Mouse (Mus musculus) erythroblast, embryonic 14.5 days (primary cell): ENCODE measurements around the gene Gtsf2. TPM values are rescaled to one million over a fixed set of nuclear protein-coding genes. Genes with fewer than 3 reads are reported as not detected.

ENCODE experiments used
- H3K27me3 ChIP-seq: 2 replicates; pipeline ENCODE4 v1.6.1; 2012; ENCODE audit warnings: inconsistent platforms; ENCODE audit not compliant: control insufficient read depth
- H3K36me3 ChIP-seq: 2 replicates; pipeline ENCODE4 v1.6.1; 2012; ENCODE audit warnings: mild to moderate bottlenecking, inconsistent platforms; ENCODE audit not compliant: control insufficient read depth
- H3K4me1 ChIP-seq: 2 replicates; pipeline ENCODE4 v1.6.1; 2012; ENCODE audit warnings: inconsistent platforms; ENCODE audit not compliant: control insufficient read depth
- H3K4me3 ChIP-seq: replicated peaks from 2 replicates; pipeline ENCODE3; 2012; ENCODE audit warnings: moderate library complexity, mild to moderate bottlenecking, inconsistent platforms
- H3K9me3 ChIP-seq: 2 replicates; pipeline ENCODE4 v1.6.1; 2012; ENCODE audit warnings: low read length, inconsistent platforms, mixed read lengths; ENCODE audit not compliant: control insufficient read depth
- GATA1 ChIP-seq: IDR thresholded peaks from 2 replicates; pipeline ENCODE4 v1.6.1; 2012; ENCODE audit warnings: low read length, inconsistent platforms, mixed read lengths
- TAL1 ChIP-seq: IDR thresholded peaks from 3 replicates; pipeline ENCODE4 v1.6.1; 2012; ENCODE audit warnings: low read length, inconsistent platforms, mixed read lengths
- polyA plus RNA-seq: library from polyadenylated mRNA; stranded (reverse); fragments of >175 nt; gene quantifications from 2 replicates; pipeline ENCODE4 v1.2.3, GENCODE M21; 2012

The Gtsf2 gene
- polyA plus RNA-seq, 1 experiment, result not detected

DNA sequence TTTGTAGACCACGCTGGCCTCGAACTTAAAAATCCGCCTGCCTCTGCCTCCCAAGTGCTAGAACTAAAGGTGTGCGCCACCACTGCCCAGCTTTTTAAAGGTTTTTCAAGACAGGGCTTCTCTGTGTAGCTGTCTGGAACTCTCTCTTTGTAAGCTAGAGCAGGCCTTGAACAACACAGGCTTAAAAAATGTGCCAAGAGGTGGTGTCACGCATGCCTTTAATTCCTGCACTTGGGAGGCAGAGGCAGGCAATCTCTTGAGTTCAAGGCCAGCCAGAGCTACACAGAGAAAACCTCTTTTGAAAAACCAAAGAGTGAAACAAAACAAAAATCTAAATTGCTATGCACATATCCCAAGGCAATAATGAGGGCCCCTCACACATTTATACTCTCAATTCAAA lies 46.9 kb downstream of the Gtsf2 start:
- no peaks in the 10 kb centered on the region for H3K27me3 ChIP-seq
- no peak for TF ChIP-seq TAL1
- TF ChIP-seq GATA1, result no peak
- H3K36me3 ChIP-seq, result no peaks in the 10 kb centered on the region
- no peak overlapping the region for H3K4me3 ChIP-seq
- H3K9me3 ChIP-seq, result no peaks in the 10 kb centered on the region
- H3K4me1 ChIP-seq, result no peaks in the 10 kb centered on the region

- Histone ChIP-seq H3K27me3 (no peaks in the 10 kb centered on the region), H3K36me3 (no peaks in the 10 kb centered on the region), H3K4me1 (no peaks in the 10 kb centered on the region), H3K4me3 (no peak overlapping the region), H3K9me3 (no peaks in the 10 kb centered on the region)
- no peak for TF ChIP-seq TAL1
- no peak for TF ChIP-seq GATA1
Measured at GRCm38 (mm10) chr15:103393577-103393976, 54.7 kb downstream of the Gtsf2 start.

Other genes with a start within 250 kb of the Gtsf2 start
- gene Cbx5, start 208.7 kb downstream of the Gtsf2 start, polyA plus RNA-seq, result 0.74 and 0.95 TPM in 2 replicates
- gene Hnrnpa1, start 208.0 kb downstream of the Gtsf2 start, polyA plus RNA-seq, result 6.0 and 6.4 TPM in 2 replicates
- 46.0 and 48.8 TPM in 2 replicates for gene Nfe2, start 190.1 kb downstream of the Gtsf2 start, polyA plus RNA-seq
- gene Copz1, start 175.8 kb downstream of the Gtsf2 start, polyA plus RNA-seq, result 8.2 and 9.1 TPM in 2 replicates
- gene Gpr84, start 137.9 kb downstream of the Gtsf2 start, polyA plus RNA-seq, result not detected in 2 replicates
- 1.6 and 1.7 TPM in 2 replicates for gene Zfp385a, start 108.4 kb downstream of the Gtsf2 start, polyA plus RNA-seq
- gene Itga5, start 81.7 kb downstream of the Gtsf2 start, polyA plus RNA-seq, result 0.11 and 0.13 TPM in 2 replicates
- gene Gtsf1, start 18.0 kb downstream of the Gtsf2 start, polyA plus RNA-seq, result not detected in 2 replicates
- 0.05 and 0.11 TPM in 2 replicates for gene Nckap1l, start 5.3 kb upstream of the Gtsf2 start, polyA plus RNA-seq
- 0.02 TPM in 2 replicates for gene Pde1b, start 54.6 kb upstream of the Gtsf2 start, polyA plus RNA-seq
- not detected in 2 replicates for gene Ppp1r1a, start 89.5 kb upstream of the Gtsf2 start, polyA plus RNA-seq
- not detected in 2 replicates for gene Glycam1, start 116.6 kb upstream of the Gtsf2 start, polyA plus RNA-seq